Mouse (Mus musculus) liver, adult 2 months (tissue): Measurements from ENCODE around the gene Ripor2.

Experiments
- CTCF ChIP-seq: fragments of 200-500 bp; IDR thresholded peaks from 2 replicates; pipeline ENCODE4 v1.5.1; 2011; ENCODE audit warnings: low read depth, low read length, control low read depth
- POLR2A ChIP-seq: fragments of 200-500 bp; IDR thresholded peaks from 2 replicates; pipeline ENCODE4 v1.6.1; 2011; ENCODE audit warnings: low read length, control low read depth; ENCODE audit not compliant: insufficient read depth; ENCODE audit errors: extremely low read depth

GRCm38 (mm10) chr13:24546801-24547459 is 35.1 kb upstream of the Ripor2 start:
- TF ChIP-seq POLR2A (no peak), CTCF (no peak)
